Mouse (Mus musculus) C2C12 (cell line): ENCODE measurements around the gene Marveld3.

Experiments used
- CTCF ChIP-seq: IDR thresholded peaks from one replicate; pipeline ENCODE4 v1.5.1; 2011; ENCODE audit not compliant: control insufficient read depth, insufficient read depth, insufficient read length
- MAX ChIP-seq: IDR thresholded peaks from one replicate; pipeline ENCODE4 v1.6.1; 2011; ENCODE audit warnings: mild to moderate bottlenecking, control low read depth
- MYOG ChIP-seq: IDR thresholded peaks from one replicate; pipeline ENCODE4 v1.6.1; 2011; ENCODE audit not compliant: control insufficient read depth, insufficient read length; ENCODE audit errors: extremely low read depth
- USF1 ChIP-seq: IDR thresholded peaks from one replicate; pipeline ENCODE4 v1.6.1; 2011; ENCODE audit warnings: low read depth, mild to moderate bottlenecking, control low read depth, moderate library complexity

GRCm38 (mm10) chr8:109968837-109969236 is 6.8 kb upstream of the Marveld3 start:
- TF ChIP-seq MYOG = no peak
- no peak for TF ChIP-seq CTCF
- TF ChIP-seq MAX = no peak
- TF ChIP-seq USF1 = no peak
